Mouse (Mus musculus) heart, postnatal 0 days (tissue): Measurements from ENCODE around the gene Rrp7a. TPM values are rescaled to one million over a fixed set of nuclear protein-coding genes. Genes with fewer than 3 reads are reported as not detected.

Experiments used
- ATAC-seq: fragments of 200-750 bp; cut with Nextera tagmentation; 2 replicates; pipeline ENCODE4 v1.8.0; 2017; ENCODE audit warnings: low read depth, moderate number of reproducible peaks, moderate library complexity; ENCODE audit not compliant: insufficient read depth
- DNase-seq: peaks from one replicate; pipeline ENCODE4 v3.0.0-alpha.2; 2016; ENCODE audit warnings: low spot score
- H3K27ac ChIP-seq: fragments of 300-500 bp; sonication (generic); 2 replicates; pipeline ENCODE4 v1.5.1; 2014; ENCODE audit warnings: low read depth, mild to moderate bottlenecking
- H3K27me3 ChIP-seq: fragments of 300-500 bp; sonication (generic); 2 replicates; pipeline ENCODE4 v1.6.1; 2014; ENCODE audit warnings: low read length, mixed read lengths; ENCODE audit not compliant: control insufficient read depth, insufficient read depth
- H3K36me3 ChIP-seq: fragments of 300-500 bp; sonication (generic); replicated peaks from 2 replicates; pipeline ENCODE4 v1.6.1; 2014; ENCODE audit warnings: low read length, mixed read lengths; ENCODE audit not compliant: control insufficient read depth, insufficient read depth
- H3K4me1 ChIP-seq: fragments of 300-500 bp; sonication (generic); 2 replicates; pipeline ENCODE4 v1.6.1; 2014; ENCODE audit warnings: antibody characterized with exemption; ENCODE audit not compliant: control insufficient read depth, insufficient read depth
- H3K4me2 ChIP-seq: fragments of 300-500 bp; sonication (generic); 2 replicates; pipeline ENCODE4 v1.6.1; 2014; ENCODE audit warnings: low read depth, mild to moderate bottlenecking, low read length, moderate library complexity
- H3K4me3 ChIP-seq: fragments of 300-500 bp; sonication (generic); 2 replicates; pipeline ENCODE4 v1.5.1; 2014; ENCODE audit warnings: low read depth, low read length
- H3K9ac ChIP-seq: fragments of 300-500 bp; sonication (generic); replicated peaks from 2 replicates; pipeline ENCODE4 v1.6.1; 2014; ENCODE audit warnings: low read depth, low read length, mixed read lengths
- H3K9me3 ChIP-seq: fragments of 300-500 bp; sonication (generic); replicated peaks from 2 replicates; pipeline ENCODE4 v1.6.1; 2016; ENCODE audit warnings: low read length; ENCODE audit not compliant: control insufficient read depth
- CTCF ChIP-seq: IDR thresholded peaks from 2 replicates; pipeline ENCODE4 v1.5.1; 2016; ENCODE audit warnings: antibody characterized with exemption, control low read depth, low read depth
- EP300 ChIP-seq: IDR thresholded peaks from 2 replicates; pipeline ENCODE4 v1.6.1; 2016; ENCODE audit warnings: antibody characterized with exemption, low read depth
- WGBS: fragments of 180-500 bp; shearing (Covaris S2); extraction: QIAGEN DNeasy Blood & Tissue Kit; methylation state at CpG from one replicate; pipeline ENCODE4 v1.1.7; 2014; 5-methylcytosine and 5-hydroxymethylcytosine counted together
- polyA plus RNA-seq: library from polyadenylated mRNA; unstranded; fragments of >200 nt; fragmentation: Nextera tagmentation; extraction: Ambion mirVana; gene quantifications from 2 replicates; pipeline ENCODE4 v1.2.1, GENCODE M21; 2015
- total RNA-seq: library from RNA; depleted of rRNA; stranded (reverse); fragments of >200 nt; gene quantifications from 2 replicates; pipeline ENCODE4 v1.2.3, GENCODE M21; 2014; ENCODE audit warnings: low replicate concordance; rRNA removed

Rrp7a gene
- total and polyA plus RNA-seq, 2 experiments from 2014 or later: 26.2 to 121 TPM

- Histone ChIP-seq H3K4me2 (no peak overlapping the region), H3K4me1 (peaks cover 6% of the 10 kb centered on the region; the same call in 1 of the 2 replicates), H3K27ac (no peak overlapping the region), H3K36me3 (no peaks in the 10 kb centered on the region), H3K9ac (no peak overlapping the region), H3K9me3 (no peaks in the 10 kb centered on the region), H3K27me3 (no peaks in the 10 kb centered on the region), H3K4me3 (no peak overlapping the region)
- ATAC-seq: peak; percentile 21; the same call in 1 of the 2 replicates
- DNase-seq: no peak
- TF ChIP-seq EP300: no peak
- TF ChIP-seq CTCF: no peak
- 55% methylated on average over 4 of the region's 4 CpGs for WGBS
Observed at GRCm38 (mm10) chr15:83074179-83074578, 48.4 kb downstream of the Rrp7a start.

GRCm38 (mm10) chr15:83071752-83072151 is 50.8 kb downstream of the Rrp7a start:
- Histone ChIP-seq H3K36me3 (no peaks in the 10 kb centered on the region), H3K9me3 (no peaks in the 10 kb centered on the region), H3K9ac (no peak overlapping the region), H3K27me3 (no peaks in the 10 kb centered on the region), H3K4me3 (no peak overlapping the region), H3K4me1 (peaks cover 6% of the 10 kb centered on the region; the same call in 1 of the 2 replicates), H3K4me2 (no peak overlapping the region), H3K27ac (no peak overlapping the region)
- peak; percentile 30 for TF ChIP-seq CTCF
- TF ChIP-seq EP300: no peak
- ATAC-seq: no peak
- 80% methylated on average over 5 of the region's 5 CpGs for WGBS
- DNase-seq: no peak

- Histone ChIP-seq H3K9me3 (no peaks in the 10 kb centered on the region), H3K27me3 (no peaks in the 10 kb centered on the region), H3K4me2 (no peak overlapping the region), H3K36me3 (no peaks in the 10 kb centered on the region), H3K27ac (peak overlapping the region; percentile 51; the same call in 1 of the 2 replicates), H3K9ac (no peak overlapping the region), H3K4me3 (no peak overlapping the region), H3K4me1 (peaks cover 6% of the 10 kb centered on the region; the same call in 1 of the 2 replicates)
- DNase-seq (peak; percentile 91), ATAC-seq (peak; percentile 87)
- TF ChIP-seq CTCF (no peak), EP300 (no peak)
- WGBS: 13% methylated on average over 3 of the region's 3 CpGs
Observed at GRCm38 (mm10) chr15:83070942-83071341, 51.7 kb downstream of the Rrp7a start.

- H3K27me3 ChIP-seq: no peaks in the 10 kb centered on the region
- no peak for ATAC-seq
- H3K27ac ChIP-seq: no peak overlapping the region
- TF ChIP-seq EP300: no peak
- no peak for TF ChIP-seq CTCF
- 92% methylated on average over 5 of the region's 5 CpGs for WGBS
- DNase-seq: no peak
- no peaks in the 10 kb centered on the region for H3K36me3 ChIP-seq
- no peak overlapping the region for H3K4me2 ChIP-seq
- no peak overlapping the region for H3K9ac ChIP-seq
- H3K4me3 ChIP-seq: no peak overlapping the region
- peaks cover 6% of the 10 kb centered on the region; the same call in 1 of the 2 replicates for H3K4me1 ChIP-seq
- no peaks in the 10 kb centered on the region for H3K9me3 ChIP-seq
Observed at GRCm38 (mm10) chr15:83068270-83068669, 54.3 kb downstream of the Rrp7a start.

- Histone ChIP-seq H3K27me3 (no peaks in the 10 kb centered on the region), H3K27ac (peak overlapping the region; percentile 63), H3K4me3 (no peak overlapping the region), H3K4me2 (no peak overlapping the region), H3K4me1 (peaks cover 3% of the 10 kb centered on the region; the same call in 1 of the 2 replicates), H3K9me3 (no peaks in the 10 kb centered on the region), H3K36me3 (no peaks in the 10 kb centered on the region), H3K9ac (no peak overlapping the region)
- 18% methylated on average over 4 of the region's 4 CpGs for WGBS
- ATAC-seq: peak; percentile 75
- peak; percentile 47 for DNase-seq
- TF ChIP-seq CTCF (no peak), EP300 (no peak)
Observed at GRCm38 (mm10) chr15:83065543-83065942, 57.1 kb downstream of the Rrp7a start.

Other genes starting within 250 kb of the Rrp7a start
- gene Tcf20, start 134.9 kb downstream of the Rrp7a start, total RNA-seq: 36.7 and 43.6 TPM in 2 replicates
- 3.0 TPM in 2 replicates for gene Tcf20, start 134.9 kb downstream of the Rrp7a start, polyA plus RNA-seq
- gene Nfam1, start 89.5 kb downstream of the Rrp7a start, total RNA-seq: 0.38 and 0.54 TPM in 2 replicates
- gene Nfam1, start 89.5 kb downstream of the Rrp7a start, polyA plus RNA-seq: 0.99 and 1.2 TPM in 2 replicates
- gene Serhl, start 33.3 kb downstream of the Rrp7a start, total RNA-seq: 80.4 and 110 TPM in 2 replicates
- gene Serhl, start 33.3 kb downstream of the Rrp7a start, polyA plus RNA-seq: 81.6 and 84.0 TPM in 2 replicates
- 60.4 and 63.6 TPM in 2 replicates for gene Poldip3, start 26.6 kb upstream of the Rrp7a start, total RNA-seq
- 36.4 and 38.3 TPM in 2 replicates for gene Poldip3, start 26.6 kb upstream of the Rrp7a start, polyA plus RNA-seq
- gene Cyb5r3, start 49.8 kb upstream of the Rrp7a start, total RNA-seq: 125 and 166 TPM in 2 replicates
- gene Cyb5r3, start 49.8 kb upstream of the Rrp7a start, polyA plus RNA-seq: 113 and 117 TPM in 2 replicates
- gene A4galt, start 129.0 kb upstream of the Rrp7a start, total RNA-seq: 3.0 and 3.2 TPM in 2 replicates
- gene A4galt, start 129.0 kb upstream of the Rrp7a start, polyA plus RNA-seq: 1.6 and 2.0 TPM in 2 replicates
- 86.9 and 112 TPM in 2 replicates for gene Arfgap3, start 227.4 kb upstream of the Rrp7a start, total RNA-seq
- gene Arfgap3, start 227.4 kb upstream of the Rrp7a start, polyA plus RNA-seq: 22.4 and 25.4 TPM in 2 replicates